Mouse (Mus musculus) layer of hippocampus, postnatal 14 days (tissue): ENCODE results near the gene Irx1. TPM values are rescaled to one million over a fixed set of nuclear protein-coding genes. Genes with fewer than 3 reads are reported as not detected.

Source experiments
- DNase-seq, 2 experiments: peaks; one replicate each; pipeline ENCODE4 v3.0.0; 2021 to 2022; ENCODE audit warnings: low spot score in 2 of 2, mixed read lengths in 1 of 2
- long read RNA-seq, 2 experiments: library from polyadenylated mRNA; stranded (forward); transcript quantifications; one replicate each; pipeline ENCODE4 v2.0.0; 2021
- total RNA-seq, 2 experiments: library from RNA; stranded (reverse); gene quantifications; 2 replicates each; pipeline ENCODE4 v1.2.3; 2021

Irx1 gene
- 1 to 10 TPM in 1 of 2 experiments, under 1 TPM in 1; 0.74 to 1.3 TPM for total RNA-seq
- long read RNA-seq, experiment 1, result 0 reads
- long read RNA-seq, experiment 2, result 0 reads

DNA sequence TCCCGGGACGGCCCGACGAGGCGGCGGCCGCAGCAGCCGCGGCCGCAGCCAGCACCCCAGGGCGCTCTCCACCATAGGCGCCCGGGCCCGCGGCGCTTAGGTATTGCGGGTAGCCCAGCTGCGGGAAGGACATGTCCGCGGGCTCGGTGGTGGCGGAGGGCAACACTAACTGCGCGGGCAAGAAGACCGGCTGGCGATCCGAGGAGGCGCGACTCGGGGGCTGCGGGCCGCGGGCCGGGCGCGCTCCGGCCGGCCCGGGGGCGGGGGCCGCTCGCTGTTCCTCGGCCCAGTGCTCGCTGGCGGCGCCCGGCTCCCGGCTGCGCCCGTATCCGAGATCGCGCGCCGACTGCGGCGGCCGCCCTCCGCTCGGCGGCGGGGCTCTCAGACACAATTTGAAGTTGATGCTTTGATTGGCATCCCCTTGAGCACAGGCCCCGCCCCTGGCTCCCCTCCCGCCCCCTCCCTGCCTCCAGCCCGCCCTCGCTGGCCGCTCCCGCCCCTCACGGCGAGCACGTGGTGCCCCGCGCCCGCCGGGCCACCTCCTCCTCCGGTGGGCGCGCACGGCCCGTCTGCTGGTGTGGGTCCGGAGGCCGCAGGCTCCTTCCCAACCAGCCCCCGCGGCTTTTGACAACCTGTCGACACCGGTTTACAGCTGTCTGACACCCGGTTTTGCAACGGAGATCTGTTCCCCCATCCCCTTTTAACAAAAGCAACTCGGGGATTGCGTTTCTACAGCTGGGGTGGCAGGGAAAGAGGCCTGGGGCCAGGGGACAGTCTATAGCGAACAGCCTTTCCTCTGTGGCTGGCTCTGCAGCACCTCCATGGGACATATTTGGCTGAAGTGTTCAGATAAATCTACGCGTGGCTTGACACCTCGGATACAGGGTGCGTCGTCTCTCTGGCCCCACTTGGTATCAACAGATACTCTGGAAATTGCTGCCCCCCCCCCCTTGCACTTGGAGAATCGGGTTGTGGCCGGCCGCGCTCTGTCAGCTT, at the start of gene Irx1:
Gene Irx1, minus strand, starts transcription at position 368 of the 996 bp plus-strand sequence.
- DNase-seq, result peak in 1 of 2 experiments; percentile 6

DNA sequence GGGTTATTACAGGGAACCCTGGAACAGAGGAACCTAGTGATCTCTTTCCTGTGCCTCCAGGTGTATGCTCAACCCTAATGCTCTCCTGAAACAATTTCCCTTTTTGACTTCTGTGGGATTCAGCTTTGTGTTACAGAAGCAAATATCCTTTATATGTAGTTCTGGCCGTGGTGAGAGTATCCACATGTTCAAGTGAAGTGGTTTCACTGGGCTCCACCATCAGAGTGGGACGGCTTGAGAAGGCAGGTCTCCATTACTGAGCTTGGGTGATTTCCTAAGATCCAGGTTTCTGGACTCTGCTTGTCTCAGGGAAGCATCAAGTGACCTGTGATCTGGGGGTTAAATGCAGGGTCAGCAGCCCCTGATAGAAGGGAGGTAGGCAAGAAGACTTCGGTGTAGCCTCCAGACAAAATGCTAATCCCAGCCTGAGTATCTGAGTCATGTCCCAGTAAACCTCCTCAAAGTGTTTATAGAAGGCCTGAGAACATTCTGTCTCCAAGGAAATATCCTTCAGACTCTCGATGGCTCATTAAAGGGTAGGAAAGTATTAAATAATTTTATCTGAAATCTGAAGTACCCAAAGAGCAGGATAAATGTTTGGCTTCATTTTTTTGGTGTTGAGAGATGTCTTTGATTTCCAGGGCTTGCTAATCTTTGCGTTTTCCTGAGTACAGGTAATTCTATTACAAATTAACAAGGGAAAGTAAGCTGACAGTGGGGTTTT, 16.6 kb upstream of the Irx1 start:
- DNase-seq, result no peak

DNA sequence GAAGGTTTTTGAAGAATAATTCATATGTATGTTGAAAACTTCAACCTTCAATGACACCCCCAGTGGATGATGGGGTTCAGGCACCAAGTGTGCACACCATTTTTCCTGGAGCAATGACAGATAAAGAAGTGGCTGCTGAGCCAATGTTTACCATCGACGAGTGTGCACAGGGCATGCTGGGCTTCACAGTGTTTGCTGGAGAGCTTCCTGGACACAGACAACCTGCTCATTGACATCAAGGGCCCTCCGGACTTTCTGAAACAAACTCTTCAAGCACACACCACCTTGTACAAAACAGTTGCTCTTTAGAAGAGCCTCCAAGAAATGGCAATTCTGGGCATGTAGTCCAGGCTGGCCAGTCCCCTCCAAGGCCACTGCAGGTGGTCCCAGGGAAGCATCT, 12.2 kb upstream of the Irx1 start:
- no peak for DNase-seq

DNA sequence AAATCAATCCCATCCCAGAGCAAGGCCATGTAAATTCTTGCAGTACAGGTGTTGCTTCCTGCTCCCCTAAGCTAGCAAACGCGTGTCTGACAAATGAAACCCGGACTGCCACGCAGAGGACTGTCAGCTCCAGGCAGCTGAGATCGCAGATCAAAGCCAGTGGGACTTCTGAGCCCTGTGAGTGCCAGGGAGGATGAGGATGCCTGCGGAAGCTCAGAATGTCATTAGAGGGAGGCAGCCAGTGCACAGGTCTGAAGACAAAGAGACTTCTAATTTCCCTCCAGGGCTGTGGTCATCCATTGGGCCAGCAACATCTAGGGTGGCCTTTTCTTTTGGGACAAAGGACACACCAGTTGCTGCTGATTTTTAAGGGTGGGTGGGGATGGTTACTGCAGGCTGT, 4.8 kb upstream of the Irx1 start:
- no peak for DNase-seq

DNA sequence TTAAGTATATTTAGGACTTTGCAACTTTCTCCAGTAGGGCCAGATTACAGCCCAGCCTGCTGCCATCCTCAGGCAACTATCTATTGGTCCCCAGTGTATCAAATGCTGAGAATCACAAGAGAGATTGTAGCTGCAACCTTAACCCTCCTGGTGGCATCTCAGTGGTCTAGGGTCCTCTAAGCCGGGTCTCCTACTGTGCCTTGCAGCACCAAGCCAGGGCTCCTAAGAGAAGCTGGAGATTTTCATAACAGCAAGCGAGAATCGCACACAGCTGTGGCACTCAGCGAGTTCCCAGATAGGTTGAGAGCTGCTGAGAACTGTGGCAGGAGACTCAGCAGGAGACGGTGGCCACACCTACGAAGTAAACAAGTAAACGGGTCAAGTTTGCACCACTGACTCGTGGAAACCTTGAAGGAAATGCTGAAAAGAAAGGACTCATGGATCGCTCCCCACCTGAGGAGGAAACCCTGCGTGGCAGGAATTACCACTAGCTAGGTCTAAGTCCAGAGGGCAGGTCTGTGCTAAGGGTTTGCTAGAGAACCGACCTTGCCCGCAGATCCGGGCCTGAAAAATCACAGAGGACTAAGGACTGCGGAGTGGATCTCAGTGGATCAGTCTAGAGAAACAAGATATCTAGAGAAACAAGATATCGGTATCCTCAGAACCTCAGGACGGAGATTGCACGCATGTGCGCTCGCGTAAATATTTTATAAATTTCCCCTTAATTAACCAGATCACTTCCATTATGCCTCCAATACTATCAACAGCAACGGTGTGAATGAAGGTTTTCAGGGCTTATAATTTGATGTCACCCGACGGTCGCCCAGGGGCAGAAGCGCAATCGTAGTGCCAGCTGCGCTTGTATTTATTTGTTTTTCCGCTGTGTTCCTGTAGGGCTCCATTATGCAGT, 4.1 kb upstream of the Irx1 start:
- no peak for DNase-seq

DNA sequence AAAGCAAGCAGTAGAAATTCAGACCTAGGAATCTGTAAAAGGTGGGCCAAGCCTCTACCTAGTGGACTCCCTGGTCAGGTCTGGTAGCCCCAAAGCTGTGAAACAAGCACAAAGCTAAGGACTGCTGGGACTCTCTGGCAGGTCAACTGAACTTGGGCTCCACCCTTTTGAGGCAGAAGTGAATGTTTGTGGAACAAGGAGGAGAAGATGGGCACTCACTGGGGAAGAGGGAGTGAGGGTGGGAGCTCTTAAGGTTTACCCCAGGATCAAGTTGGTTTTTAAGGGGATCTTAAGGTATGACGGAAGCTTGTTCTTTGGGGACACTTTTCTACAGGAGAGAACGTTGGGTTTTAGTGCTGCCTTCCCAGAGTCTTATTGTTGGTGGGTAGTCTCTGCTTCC, 3.1 kb upstream of the Irx1 start:
- DNase-seq, result no peak

DNA sequence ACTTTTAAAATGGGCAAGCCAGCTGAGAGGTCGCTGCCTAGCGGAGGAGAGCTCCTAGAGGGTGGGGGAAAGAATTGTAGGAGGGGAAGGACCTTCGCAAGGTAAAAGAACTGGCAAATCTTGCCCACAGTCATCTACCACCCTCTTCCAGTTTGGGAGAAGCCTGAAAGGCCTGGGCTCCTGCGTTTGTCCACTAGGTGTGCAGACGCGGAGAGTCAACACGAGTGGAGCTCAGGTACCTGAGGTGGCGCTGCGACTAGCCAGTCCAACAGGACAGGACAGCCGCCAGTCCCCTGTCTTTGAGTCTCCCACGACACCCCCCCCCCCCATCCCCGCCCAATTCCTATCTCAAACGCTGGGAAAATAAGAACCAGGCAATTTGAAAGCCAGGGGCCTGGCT, 843 bp upstream of the Irx1 start:
- DNase-seq, result no peak

DNA sequence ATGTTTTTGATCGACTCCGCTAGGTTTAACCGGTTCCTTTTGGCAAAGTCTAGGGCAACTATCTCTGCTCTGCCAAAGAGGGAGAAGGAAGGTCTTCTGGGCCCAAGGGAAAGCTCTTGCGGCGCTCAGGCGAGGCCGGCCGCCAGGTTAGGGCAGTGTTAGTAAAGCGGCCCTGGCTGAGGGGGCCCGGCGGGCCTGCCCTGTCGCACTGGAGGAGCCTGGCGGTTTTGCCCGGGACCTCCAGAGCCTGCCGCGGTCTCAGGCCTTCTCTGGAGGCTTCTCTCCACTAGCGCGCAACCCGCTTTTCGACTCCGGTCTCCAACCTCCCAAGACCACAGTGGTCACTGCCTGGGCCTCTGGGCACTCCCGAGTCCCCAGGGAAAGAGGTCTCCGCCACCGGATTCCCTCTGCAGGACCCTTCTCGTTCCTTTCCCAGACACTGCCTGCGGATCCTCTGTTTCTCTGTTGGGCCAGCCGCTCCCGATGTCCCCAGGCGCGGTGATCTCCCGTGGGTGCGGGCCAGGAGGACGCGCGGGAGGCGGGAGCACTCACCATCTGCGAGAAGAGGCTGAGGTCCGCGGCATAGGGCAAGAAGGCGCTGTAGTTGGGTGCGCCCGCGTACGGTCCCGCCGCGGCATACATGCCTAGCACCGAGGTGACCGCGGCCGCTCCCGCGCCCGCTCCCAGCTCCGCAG, 715 bp downstream of the Irx1 start:
- DNase-seq, result peak in 1 of 2 experiments; percentile 5

DNA sequence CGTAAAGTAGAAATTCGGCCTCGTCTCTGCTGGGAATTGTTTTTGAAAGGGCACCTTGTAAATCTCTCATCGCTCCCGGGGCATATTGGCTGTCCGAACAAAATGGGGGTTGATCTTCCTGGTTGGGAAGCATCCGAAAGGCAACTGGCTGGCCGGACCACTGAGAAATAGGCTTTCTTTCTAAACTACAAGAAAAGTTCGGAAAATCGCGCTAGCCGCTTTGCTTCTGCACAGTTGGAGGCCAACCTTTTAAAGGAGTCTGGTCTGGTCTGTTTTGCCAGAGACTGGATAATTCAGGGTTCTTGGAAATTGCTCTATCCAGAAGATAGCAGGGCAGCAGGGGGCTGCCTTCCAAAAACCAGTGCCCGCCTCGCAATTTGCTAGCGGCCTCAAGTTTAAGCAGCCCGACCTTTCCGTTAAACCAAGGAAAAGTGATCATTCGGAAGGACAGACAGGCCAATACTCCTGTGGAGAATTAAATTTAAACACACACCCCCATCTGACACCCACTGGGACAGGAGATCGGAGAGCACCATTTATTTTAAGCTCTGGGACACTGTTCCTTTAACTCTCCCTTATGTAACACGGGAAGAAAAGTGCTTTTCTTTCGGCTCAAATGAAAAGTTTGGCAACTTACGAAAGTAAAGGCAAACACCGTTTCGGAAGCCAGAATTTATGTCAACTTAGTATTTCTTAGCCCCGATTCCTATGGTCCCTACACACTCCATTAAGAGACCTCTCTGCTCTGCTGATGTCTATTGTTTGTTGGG, 1.4 kb downstream of the Irx1 start:
- peak in 1 of 2 experiments; percentile 17 for DNase-seq

DNA sequence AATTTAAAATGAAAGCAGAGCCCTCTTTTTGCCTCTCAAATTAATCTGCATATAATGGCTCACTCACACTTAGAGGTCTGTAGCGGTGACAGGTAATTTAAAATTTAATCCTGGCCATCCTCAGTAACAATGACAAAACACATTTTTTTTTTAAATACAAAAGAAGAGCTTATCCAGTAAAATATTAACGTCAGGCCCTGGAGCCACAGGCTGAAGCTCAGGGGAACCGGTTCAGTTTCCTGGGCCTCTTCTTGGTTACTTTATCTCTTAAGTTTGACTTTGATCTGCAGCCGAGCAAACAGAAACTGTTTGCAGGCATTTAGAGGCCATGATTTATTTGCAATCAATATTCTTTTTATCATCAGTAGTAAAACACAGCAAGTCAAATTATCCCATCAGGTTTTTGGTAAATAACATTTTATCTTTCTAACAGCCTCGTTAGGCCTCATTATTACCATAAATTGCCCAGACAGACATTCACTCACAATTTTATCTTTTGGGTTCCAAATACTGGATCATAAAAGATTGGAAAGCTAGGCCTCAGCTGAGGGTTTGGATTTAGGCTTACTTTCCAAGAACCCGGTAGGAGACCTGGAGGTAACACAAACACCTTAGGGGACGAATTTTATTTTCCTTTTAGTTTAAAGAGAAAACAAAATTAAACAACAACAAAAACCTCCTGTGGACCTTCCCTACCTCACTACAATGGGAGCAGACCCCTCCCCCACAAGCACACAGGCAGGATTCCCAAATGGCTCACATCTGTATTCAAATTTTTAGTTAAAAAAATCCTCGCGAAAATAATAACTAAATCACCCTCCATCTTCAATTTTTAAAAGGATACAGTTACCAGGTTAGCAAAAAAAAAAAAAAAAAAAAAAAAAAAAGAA, 2.4 kb downstream of the Irx1 start:
- no peak for DNase-seq

DNA sequence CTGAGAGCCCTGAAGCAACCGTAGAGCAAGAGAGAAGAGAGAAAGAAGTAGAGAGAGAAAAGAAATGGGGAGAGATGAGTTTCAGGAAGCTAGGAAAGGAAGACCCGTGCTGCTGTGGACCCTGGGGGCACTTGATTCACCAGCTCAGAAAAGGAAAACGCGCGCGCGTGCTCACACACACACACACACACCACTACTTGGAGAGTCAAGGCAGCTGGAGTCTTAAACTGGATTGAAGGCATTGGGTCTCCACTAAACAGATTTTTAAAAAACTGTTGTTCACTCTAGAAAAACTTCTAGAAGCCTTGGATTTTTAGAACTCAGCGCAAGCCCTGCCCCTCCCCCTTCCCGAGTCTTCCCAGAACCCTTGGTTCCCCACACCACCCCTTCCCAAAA, 3.2 kb downstream of the Irx1 start:
- no peak for DNase-seq

DNA sequence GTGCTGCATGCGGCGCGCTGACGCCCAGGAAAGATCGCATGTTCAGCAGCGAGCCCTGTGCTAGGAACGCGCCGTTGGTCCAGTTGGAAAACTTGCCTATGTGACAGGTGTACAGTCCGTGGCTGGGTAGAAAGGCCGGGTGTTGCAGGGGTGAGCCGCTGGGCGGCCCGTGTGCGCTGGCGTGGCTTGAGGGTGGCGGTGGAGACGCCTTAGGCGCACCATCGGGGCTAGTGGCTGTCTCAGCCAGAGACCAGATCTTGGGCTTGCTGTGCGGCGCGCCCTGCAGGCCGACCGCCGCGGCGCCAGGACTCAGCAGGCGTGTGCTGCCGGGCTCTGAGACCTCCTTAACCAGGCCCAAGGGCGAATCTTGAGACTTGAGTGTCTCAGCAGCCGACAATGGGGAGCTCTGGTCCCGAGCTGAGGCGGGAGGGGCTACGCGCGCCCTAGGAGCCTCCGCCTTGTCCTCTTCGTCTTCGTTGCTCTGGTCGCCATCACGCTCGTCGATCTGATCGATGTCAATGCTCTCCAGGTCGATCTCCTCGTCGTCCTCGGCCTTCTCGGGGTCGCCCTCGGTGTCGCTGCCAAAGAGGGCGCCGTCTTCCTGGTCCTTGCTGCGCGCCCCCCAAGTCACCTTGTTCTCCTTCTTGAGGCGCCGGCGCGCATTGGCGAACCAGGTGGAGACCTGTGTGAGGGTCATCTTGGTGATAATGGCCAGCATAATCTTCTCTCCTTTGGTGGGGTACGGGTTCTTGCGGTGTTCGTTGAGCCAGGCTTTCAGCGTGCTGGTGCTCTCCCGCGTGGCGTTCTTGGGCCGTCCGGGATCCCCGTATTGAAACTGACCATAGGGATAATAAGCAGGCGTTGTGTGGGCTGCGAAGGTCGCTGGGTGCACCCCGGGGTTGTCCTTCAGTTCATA, 3.9 kb downstream of the Irx1 start:
- no peak for DNase-seq

DNA sequence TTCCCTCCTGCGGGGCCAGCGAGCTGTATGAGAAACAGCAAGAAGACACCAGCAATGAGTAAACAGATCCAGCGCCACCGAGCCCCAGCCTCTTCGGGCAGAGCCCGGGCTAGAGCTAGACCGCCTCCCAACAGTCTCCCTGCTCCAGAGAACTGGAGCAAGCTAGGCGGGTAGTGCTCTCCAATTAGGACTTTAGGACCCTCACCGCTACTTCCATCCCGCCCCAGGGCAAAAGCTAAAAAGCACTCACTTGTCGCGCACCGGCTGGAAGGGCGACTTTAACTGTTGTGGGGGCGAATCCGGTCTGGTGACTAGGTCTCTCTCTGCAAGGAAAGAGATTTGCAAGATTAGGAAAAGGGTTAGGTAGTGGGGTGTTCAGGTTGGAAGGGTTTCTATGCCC, 4.9 kb downstream of the Irx1 start:
- DNase-seq, result no peak

DNA sequence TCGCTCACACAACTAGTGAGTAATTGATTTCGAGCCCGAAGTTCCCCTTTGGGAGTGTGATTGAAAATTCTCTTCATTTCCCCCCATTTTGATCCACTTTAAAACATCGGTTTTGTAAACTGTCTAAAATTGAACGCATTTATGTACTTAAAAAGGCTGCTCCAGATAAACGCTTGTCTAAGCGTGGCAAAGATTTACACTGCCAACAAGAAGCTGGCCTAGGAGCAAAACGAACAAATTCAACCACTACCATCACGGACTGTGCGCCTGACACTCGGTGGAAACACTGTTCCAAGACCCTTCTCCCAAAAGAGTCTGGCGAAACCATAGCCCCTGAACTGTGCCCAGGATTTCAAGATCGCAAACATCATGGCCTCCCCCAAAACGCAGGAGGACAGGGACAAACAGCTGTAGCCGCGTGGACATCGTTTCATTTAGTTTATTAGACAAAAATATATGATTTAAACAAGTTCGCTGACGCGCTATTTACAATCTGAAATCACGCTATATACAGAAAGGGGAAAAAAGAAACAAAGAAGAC, 5.6 kb downstream of the Irx1 start:
- peak in 1 of 2 experiments; percentile 6 for DNase-seq

DNA sequence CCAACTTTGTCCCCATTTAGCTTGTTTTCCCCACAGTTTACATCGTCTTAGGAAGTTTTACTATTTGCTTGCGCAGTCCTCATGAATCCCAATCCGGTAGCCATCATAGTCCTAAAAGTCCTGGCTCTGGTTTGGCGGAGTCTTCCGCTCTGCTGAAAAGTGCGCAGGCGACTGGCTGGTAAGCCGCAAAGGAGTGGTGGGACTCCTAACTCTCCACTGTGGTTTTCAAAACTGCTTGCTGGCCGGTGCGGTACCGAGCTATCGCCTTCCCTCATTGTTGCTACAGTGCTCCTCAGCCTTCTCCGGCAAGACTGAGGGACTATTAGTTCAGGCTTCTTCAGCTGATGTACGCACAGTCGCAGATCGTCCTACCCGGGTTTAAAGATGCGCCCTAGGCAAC, 6.4 kb downstream of the Irx1 start:
- DNase-seq, result no peak

DNA sequence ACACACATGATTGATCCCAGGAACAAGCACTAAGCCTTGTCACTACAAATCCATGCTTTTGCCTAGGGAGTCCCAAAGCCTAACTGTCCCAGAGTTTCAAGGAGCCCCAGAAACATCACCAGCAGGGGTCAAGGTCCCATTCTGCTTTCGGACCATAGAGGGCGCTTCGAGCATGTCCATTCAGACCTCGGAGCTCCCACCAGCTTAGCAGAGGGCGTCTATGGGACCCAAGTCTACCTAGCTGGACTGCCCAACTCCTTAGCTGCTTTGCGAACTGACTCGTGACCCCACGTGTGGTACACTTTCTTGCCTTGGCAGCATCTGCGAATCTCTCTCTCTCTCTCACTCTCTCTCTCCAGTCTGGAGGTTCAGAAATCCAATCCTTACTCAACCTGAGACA, 7.0 kb downstream of the Irx1 start:
- no peak for DNase-seq

DNA sequence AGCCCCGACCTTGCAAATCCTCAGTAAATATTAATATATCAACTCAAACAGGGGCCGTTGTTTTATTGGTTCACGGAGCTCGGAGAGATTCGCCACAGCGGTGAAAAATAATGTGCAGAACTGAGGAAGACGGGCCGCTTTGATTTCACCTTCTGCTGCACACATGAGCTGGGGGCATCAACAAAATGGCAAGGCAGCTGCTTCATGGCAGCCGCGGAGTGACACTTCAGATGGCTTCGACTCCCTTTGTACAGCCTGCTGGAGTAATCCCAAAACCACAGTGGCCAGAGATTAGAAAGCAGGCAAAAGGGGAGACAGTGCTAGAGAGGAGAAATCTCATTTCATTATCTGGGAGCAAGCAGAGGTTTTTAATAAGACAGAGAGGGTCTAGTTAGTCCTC, 11.6 kb downstream of the Irx1 start:
- DNase-seq, result no peak
